Mouse (Mus musculus): ENCODE data around the gene Fam81b.

The Fam81b gene

GRCm38 (mm10) chr13:76195431-76196138, 109.3 kb downstream of the Fam81b start:
- no peak for ATAC-seq (ENCODE audit: insufficient number of reproducible peaks, low FRiP score, low TSS enrichment)

- ATAC-seq (ENCODE audit: insufficient number of reproducible peaks, low FRiP score, low TSS enrichment), result 0 out of 2 replicates have a peak, but pooled peaks have one; percentile 39
Measured at GRCm38 (mm10) chr13:76194937-76195336, 109.9 kb downstream of the Fam81b start.

- no peak for ATAC-seq (ENCODE audit: insufficient number of reproducible peaks, low FRiP score, low TSS enrichment)
Measured at GRCm38 (mm10) chr13:76190273-76190672, 114.6 kb downstream of the Fam81b start.

- ATAC-seq (ENCODE audit: insufficient number of reproducible peaks, low FRiP score, low TSS enrichment), result peak; percentile 94
Measured at GRCm38 (mm10) chr13:76189190-76189589, 115.7 kb downstream of the Fam81b start.

- ATAC-seq (ENCODE audit: insufficient number of reproducible peaks, low FRiP score, low TSS enrichment), result peak; percentile 46
Measured at GRCm38 (mm10) chr13:76187651-76188050, 117.2 kb downstream of the Fam81b start.

GRCm38 (mm10) chr13:76178700-76179099, 126.2 kb downstream of the Fam81b start:
- ATAC-seq (ENCODE audit: insufficient number of reproducible peaks, low FRiP score, low TSS enrichment), result peak; percentile 87

- no peak for ATAC-seq (ENCODE audit: insufficient number of reproducible peaks, low FRiP score, low TSS enrichment)
Measured at GRCm38 (mm10) chr13:76174297-76174696, 130.6 kb downstream of the Fam81b start.

- no peak for ATAC-seq (ENCODE audit: insufficient number of reproducible peaks, low FRiP score, low TSS enrichment)
Measured at GRCm38 (mm10) chr13:76160587-76160986, 144.3 kb downstream of the Fam81b start.

- ATAC-seq (ENCODE audit: insufficient number of reproducible peaks, low FRiP score, low TSS enrichment), result no peak
Measured at GRCm38 (mm10) chr13:76157508-76157907, 147.4 kb downstream of the Fam81b start.

- ATAC-seq (ENCODE audit: insufficient number of reproducible peaks, low FRiP score, low TSS enrichment), result no peak
Measured at GRCm38 (mm10) chr13:76157099-76157498, 147.8 kb downstream of the Fam81b start.
